Mouse (Mus musculus): ENCODE results near the gene Hnrnpa3.
"Not testable (repeated sequence)": the region's sequence is repeated elsewhere in the genome, so short reads cannot be mapped to it uniquely, and the experiment has no call there.

The Hnrnpa3 gene

DNA sequence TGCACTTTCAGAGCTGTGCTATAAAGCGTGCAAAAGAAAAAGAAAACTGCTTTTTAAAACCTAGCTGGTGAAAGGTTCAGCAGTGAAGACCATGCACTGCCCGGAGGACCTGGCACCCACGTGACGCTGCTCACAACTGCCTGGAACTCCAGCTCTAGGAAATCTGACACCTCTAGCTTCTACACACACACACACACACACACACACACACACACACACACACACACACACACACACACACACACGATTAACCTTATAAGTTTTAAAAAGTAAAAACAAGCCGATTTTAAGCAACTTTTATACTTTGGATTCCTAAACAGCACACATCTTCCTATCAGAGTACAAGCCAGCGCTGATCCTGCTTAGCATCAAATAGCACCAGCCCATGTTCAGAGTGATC, 22.4 kb downstream of the Hnrnpa3 start:
- no peak for DNase-seq (ENCODE audit: low spot score)

DNA sequence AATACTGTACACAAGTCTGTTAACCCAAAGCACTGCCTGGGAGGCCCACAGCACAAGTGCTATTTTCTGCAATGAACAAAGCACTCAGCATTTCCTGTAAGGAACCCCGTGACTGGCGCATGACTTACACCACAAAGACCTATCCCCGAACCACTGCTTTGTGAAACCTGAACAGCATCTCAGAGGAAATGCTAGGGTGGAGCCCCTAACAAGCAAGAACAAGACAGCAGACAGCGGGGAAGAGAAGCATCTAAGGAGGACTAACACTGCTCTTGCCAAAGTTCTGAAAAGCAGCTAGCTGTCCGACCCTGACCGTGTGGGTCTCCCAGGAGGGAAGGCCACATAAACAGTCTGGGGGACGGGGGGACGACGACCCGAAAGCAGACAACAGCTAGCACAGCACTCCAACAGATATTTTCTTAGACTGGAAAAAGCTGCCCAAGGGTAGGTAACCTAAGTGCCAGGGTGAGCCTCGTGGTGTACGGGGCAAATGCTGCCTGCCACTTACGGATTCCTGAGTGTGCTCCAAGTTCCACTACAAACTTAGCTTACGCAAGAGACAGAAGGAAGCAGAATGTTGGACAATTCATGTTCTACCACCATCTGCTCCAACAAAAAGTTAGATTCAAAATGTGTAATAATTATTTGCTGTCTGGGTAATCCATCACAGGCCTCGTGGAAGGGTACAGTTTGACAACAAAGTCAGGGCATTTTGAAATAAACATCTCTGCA, 24.1 kb downstream of the Hnrnpa3 start:
- DNase-seq (ENCODE audit: low spot score), result peak; percentile 24

DNA sequence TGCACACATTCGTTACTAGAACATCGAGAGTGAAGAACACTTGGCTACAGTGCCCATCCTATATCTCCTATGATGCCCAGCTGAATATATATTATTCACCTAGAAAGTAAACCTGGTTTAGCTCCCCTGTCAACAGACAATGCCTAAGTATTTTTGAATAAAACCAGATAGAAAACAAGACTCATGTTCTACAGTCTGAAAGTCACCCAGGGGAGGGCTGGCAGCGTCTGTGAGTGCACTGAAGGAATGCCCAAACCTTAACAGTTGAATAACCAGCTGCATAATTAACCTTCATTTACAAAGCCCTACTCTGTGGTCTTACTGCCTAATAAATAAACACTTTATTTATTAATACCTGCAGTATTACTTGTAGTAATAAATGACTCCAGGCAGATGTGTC, 25.5 kb downstream of the Hnrnpa3 start:
- DNase-seq (ENCODE audit: low spot score), result no peak

DNA sequence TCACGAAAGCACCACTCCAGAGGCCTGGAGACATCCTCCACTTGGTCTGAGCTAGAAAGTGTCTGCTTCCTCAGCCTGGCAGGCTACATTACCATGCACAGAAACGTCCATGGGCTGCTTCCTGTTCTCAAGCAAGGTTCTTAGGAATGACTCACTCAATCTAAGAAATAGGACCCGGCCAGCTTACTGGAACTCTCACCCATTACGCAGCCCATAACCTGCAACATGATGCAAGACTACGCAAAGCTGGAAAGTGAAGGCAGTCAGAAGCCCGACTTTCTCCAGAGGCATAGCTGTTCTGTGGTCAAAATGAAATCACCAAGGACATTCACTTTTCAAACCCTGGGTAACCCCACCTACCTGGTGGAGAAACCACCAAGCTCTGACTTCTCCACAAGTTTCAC, 26.4 kb downstream of the Hnrnpa3 start:
- DNase-seq (ENCODE audit: low spot score), result no peak

DNA sequence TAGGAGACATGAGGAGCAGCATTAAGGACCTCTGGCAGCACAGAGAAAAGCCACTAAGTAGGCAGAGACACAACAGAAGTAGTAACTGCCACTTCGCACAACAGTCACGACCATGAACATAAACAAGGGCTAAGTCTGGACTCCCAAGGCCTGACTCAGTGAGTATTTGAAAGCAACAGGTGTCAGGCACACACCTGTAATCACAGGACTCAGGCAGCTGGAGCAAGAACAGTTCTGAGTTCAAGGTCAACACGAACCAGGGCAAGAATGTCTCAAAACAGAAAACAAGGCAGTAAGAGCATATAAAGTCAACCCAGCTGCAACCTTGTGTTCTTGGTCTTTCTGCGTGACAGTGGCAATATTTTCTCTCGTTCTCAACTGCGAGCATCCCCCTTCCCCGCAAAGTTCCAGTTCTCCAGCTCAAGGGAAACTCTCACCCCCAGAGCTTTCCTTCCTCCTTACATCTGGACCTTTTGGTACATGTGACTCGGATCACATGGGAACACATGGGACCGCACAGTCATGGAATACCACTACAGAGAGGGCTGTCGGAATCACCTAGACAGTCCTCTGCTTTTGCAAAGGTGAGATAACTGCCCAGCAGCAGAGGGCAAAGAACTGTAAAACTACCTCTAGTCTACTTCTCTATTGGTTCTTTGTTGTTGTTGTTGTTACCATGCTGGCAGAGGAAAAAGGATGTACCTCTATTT, 28.1 kb downstream of the Hnrnpa3 start:
- DNase-seq (ENCODE audit: low spot score), result no peak

DNA sequence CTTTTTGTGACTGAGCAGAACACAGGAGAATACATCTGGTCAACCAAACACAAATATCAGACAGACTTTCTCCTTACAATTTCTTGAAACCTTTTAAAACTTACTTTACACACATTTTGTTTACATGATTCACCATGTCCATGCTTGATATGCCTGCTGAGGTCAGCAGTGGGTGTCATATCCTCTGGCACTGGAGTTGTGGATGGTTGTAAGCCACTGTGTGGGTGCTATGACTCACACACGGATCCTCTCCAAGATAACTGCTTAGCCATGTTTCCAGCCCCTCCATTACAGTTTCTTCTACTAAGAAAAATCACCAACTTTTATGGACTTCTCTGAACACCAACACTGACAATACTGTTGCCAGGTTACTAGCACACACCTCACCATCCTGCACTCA, 29.8 kb downstream of the Hnrnpa3 start:
- no peak for DNase-seq (ENCODE audit: low spot score)

DNA sequence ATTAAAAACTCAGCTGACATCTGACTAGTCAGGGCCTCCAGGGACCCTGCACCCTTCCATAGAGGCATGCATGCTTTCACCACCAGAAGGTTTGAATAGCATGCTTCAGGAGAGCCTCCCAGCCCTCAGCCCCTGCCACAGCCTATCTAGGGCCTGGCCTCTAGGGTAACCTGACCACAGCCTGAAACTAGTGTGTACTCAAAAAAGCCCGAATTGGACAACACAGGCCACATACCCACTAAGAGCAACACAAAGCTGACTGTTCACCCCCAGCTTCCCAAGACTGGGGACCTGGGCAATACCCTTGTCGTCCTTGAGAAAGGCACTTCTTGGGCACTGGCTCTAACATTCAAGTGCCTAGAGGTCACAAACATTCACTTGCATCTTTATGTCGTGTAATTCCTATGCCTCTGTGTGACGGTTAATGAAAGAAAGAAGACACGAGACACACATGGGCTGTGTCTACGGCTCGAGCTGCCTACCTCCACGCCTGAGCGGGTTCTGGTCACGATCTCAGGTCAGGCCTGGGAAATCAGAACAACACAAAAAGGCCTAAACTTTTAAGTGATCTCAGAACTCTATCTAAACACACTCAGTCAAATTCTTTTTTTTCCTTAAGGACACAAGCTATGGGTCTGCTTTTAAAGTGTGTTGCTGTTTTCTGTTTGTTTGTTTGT, 30.6 kb downstream of the Hnrnpa3 start:
- no peak for DNase-seq (ENCODE audit: low spot score)

DNA sequence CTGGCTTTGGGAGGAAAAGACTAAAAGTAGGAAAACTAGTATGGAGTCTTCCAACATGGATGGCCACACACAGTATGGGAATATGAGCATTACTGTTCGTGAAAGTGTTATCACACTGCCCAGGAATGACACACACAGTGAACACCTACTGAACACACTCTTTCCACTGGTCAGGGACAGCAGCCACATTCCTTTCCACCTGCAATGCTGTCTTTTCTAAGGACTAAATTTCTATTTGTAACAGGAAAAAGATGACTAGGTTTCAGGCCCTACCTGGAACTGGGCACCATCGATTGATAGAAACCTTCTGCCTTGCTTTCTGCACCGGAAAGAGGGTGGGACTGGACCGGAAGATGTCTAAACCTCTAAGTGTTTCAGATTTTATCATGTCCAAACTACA, 31.6 kb downstream of the Hnrnpa3 start:
- no peak for DNase-seq (ENCODE audit: low spot score)

DNA sequence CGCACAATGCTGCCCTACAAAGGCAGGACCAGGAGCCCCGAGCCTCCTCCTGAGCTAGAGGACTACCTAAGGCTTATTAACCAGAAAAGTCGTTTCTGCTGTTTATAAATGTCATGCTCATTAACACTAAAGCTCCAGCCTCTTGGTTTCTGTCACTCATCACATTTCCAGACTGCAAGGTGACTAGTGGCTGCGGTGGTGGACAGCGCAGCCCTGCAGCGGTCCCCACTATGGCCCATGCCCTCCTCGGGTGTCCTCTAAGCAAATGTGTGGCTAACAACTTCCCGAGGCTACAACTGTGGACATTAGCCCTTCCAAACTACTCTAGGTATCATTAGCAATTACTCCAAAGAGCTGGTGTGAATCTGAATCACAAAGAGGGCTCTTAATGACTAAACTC, 32.3 kb downstream of the Hnrnpa3 start:
- no peak for DNase-seq (ENCODE audit: low spot score)

DNA sequence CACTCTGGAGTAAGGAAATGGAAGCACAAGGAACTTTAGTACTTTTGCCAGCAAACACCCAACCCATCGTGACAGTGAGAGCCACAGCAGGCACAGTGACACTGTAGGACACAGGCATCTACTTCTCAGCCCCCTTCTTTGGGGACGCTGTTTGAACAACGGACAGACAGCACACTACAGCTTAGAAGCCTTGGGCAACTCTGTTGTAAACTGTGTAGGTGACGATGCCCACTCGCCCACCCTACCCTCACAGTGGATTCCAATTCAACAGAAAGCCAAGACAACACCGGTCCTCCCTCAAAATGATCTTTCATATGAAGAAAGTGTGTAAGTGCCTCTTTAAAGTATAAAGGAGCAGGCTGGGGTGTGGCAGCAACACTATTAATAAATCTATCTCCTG, 33.3 kb downstream of the Hnrnpa3 start:
- no peak for DNase-seq (ENCODE audit: low spot score)

DNA sequence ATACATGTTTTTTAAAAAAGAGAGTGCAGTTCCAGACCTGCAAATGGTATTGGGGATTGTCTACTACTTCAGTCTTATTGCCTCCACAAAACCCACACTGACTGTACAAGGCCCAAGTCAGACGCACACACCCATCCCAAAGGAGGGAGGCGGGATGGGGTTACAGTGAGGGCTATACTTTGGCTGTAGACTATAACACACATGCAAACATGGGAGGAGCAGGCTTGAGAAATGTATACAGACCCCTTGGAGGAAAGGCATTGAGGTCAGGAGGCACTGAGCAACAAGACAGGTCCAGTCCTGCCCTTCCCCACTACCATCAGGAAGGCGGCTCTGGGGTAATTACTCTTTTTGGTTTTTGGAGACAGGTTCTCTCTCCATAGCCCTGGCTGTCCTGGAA, 35.9 kb downstream of the Hnrnpa3 start:
- DNase-seq (ENCODE audit: low spot score), result not testable (repeated sequence)

DNA sequence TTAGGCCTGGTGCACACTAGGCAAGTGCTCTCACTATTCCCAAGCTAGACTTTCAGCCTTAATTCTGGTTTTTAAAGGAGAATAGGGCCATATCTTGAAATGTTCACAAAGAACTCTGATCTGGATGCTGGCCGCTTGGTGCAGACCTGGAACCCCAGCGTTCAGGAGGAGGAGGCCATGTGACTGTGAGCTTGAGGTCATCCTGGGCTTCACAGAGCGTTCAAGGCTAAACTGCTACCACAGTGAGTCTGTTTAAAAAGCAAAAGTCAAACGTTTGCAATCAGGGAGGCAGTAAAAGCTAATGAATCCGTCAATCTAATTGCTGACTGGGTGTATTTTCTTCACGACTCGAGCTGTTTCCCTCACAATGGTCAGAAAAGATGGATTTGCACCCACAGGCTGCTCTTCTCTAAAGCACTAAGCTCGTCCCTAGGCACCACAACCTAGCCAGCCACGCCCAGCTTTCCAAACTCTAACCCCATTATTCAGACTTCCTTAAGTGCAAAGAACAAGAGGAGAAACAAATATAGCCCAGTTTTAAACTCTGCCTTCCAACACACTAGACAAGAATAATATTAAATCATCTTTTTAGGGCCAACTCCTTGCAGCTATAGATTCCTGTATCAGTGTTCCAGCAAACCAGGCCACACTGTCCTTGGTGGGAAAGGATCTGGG, 36.8 kb downstream of the Hnrnpa3 start:
- DNase-seq (ENCODE audit: low spot score), result no peak

DNA sequence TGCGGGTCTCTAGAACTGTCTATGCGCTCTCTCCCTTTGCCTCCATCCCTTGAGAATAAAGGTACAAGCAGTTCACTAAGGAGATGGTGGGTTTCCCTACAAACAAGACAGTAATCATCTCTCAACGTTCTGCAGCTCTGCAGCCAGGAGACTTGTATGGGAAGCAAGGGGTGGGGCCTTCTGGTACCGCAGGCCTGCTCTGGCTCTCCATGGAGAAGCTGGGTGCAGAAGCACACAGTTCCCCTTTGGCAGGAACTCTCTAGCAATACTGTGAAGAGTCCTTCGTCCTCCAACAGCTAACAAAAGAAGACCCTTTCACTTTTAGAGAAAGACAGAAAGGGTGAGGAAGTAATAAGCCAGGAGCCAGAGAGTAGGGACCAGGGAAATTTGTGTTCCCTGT, 37.3 kb downstream of the Hnrnpa3 start:
- DNase-seq (ENCODE audit: low spot score), result no peak

DNA sequence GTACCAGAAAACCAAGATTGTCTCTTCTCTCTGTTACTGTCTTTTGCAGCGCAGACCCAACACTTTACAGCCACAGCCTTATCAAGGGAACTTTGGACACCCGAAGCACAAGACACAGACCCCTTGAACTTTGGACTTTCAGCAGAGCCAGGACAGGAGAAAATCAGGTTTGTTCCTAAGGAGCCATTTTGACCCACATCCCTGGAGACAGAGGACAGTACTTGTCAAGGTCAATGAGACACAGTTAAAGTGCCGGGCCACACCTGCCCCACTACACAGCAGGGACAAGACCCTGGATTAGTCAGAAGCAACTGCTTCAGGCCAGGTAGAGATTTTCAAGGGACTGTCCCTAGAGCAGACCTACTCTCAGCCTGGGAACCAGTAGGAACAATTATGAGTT, 38.2 kb downstream of the Hnrnpa3 start:
- DNase-seq (ENCODE audit: low spot score), result no peak

DNA sequence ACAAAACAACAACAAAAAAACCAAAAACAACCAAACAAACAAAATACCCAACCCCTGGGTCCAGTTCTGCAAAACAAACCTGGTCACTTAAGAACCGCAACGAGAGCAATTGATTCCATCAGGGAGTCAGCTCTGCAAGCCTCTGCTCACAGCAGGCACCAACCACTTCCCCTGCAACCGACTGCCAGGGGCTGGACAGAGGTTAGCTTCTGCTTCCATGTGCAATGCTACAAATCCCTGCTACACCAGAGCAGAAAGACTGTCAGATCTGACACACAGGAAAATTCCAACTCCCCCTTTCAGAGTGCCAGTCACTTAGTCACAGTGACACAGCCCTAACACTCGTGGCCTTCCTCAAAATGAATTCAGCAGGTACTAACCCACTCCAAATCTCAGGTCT, 38.9 kb downstream of the Hnrnpa3 start:
- DNase-seq (ENCODE audit: low spot score), result no peak

DNA sequence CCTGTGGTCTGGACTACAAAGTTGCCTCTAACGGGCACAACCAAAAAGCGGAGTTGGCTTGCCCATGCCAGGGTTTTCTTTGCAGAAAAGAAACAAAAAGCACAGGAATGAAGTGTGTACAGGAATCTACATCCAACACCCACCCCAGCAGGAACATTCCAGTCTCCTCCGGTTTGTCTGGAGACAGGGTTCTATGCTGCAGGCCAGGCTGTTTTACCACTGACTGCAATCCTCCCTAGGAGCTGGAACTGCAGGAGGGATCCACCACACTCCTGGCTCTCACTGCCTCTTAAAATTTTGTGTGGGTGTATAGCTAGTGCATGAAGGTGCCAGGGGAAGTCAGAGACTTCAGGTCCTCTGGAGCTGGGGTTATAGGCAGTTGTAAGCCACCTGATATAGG, 39.8 kb downstream of the Hnrnpa3 start:
- DNase-seq (ENCODE audit: low spot score), result no peak

DNA sequence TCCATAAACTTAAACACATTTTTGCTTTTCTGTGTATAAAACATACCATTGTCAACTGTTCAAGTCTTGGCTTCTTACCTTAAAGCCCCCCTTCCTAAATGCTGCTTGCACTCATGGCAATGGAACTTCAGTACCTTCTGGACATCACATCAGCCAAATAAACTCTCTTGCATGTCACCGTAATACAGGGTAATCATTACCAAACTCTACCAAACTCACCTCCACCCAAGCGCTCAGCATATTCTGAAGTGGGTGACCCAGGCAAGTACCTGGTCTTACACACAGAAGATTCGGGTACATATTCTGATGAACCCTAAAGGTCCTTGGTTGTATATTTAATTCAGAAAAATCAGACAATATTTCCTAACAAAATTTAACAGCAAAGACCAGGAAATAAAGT, 41.5 kb downstream of the Hnrnpa3 start:
- no peak for DNase-seq (ENCODE audit: low spot score)

DNA sequence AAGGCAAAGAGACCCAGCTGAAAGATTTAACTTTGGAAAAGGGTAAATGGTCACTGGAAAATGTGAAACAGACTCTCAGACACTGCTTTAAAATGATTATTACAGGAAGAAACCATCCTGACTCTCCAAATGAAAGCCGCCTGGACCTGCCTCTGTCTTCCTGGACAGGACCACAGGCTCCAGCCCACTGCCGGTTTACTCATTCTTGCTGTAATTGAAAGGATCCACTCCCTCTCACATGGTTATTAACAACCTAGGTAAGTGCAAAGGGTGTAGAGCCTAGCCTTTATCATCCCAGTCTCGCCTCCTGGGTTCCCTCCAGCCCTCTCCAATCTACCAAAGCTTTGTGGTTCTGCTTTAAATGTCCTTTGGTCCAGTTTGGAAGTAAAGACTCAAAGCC, 42.1 kb downstream of the Hnrnpa3 start:
- no peak for DNase-seq (ENCODE audit: low spot score)

DNA sequence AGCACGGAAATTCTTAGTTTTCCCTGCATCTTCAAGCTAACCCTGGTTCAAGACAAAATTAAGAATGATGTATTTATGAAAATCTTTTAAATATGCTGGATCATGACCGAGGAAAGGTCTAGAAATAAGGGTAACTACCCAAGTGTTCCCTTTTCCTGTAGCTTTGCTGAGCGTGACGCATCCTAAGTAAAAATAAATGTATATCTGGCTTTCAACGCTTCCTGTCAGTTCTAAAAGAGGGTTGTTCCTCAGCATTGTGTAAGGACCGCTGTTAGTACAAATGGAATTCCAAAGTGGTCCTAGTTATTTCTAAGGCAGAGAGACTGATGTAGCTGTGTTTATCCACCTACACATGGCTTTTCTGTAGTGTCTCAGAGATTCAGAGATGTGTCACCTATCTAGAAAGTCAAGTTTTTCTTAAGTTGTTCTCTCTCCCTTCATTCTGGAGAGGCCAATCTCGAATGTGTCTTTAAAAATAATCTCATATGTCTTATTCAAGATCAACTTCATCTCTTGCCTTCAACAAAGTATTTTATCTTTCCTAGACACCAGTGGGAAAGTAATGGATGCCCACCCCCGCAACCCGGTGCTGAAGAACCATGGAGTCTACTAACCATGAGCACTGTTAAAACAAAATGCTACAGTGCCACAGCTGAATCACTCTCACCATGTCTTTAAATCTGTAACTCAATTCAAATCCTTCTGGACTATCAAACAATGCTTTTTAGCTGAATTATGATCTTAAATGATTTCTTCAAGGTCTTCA, 42.9 kb downstream of the Hnrnpa3 start:
- no peak for DNase-seq (ENCODE audit: low spot score)

DNA sequence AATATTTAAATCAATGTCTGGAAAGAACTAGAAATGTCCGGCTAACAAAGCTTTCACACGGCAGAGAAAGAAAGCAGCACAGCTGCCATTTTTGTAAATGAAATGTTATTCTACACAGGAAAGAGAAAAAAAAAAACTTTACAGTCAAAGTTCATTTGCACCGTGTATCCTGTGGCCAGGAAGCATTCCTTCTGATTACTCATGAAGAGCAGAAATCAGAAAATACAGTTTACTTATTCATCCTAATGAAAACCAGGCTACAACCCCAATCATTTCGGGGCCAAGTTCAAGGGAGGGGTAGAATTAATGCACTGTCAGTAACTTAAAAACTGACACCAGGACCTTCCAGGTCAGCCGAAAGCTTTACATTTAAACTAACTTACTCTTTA, 43.5 kb downstream of the Hnrnpa3 start:
- DNase-seq (ENCODE audit: low spot score), result no peak

DNA sequence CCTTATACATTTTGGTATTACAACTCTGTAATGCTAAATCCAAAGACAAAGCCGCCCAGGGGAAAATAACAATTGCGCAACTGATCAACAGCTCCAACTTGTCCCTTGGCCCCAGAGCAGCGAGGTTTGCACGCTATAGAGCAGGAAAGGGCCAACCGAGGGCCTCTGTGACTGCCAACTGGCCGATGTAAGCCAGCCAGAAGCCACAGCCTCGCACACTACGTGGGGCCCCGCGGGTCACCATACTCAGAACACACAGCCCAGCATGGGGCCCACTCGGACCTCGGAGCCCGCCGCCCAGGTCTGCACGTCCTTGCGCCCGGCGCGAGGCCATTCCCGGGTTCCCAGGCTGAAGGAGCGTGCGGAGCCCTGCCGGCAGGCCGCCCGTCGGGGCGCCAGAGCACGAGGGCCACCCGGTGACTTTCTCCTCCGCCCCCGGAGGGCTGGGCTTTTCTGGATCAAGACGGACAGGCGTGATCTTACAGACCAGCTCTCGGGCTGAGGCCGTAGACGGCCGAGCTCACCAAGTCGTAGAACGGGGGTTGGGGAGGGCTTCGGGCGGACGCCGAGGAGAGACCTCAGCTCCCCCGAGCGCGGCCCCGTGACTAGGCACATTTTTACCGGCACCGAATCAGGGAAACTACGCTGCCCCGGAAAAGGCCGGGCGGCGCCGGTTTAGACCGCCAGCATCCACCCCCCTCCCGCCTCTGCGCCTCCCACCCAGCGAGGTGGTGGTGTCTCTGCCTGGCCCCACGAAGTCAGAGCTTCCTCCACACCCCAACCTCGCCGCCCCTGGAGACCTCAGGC, 44.5 kb downstream of the Hnrnpa3 start:
- DNase-seq (ENCODE audit: low spot score), result peak; percentile 72
